Mouse (Mus musculus): ENCODE data around the gene Hist1h3f. TPM values are rescaled to one million over a fixed set of nuclear protein-coding genes. Genes with fewer than 3 reads are reported as not detected.
"Not testable (repeated sequence)": the region's sequence is repeated elsewhere in the genome, so short reads cannot be mapped to it uniquely, and the experiment has no call there.

Gene Hist1h3f
- polyA plus RNA-seq, 1 experiment from 2014 or later: 0.94 TPM

GRCm38 (mm10) chr13:23585442-23586098 is 41.7 kb downstream of the Hist1h3f start:
- H3K4me2 ChIP-seq (replicated peaks; ENCODE audit: low read depth, low read length): peak overlapping the region; percentile 69
- not testable (repeated sequence) for H3K36me3 ChIP-seq (ENCODE audit: control insufficient read depth, insufficient read depth, low read length); H3K9me3 ChIP-seq (ENCODE audit: control insufficient read depth, low read depth, low read length); H3K27me3 ChIP-seq (ENCODE audit: control insufficient read depth, insufficient read depth, low read length)
- WGBS: under 1% methylated on average over 29 of the region's 36 CpGs
- H3K27ac ChIP-seq (ENCODE audit: low read length): peak overlapping the region; percentile 96
- H3K4me1 ChIP-seq (ENCODE audit: control insufficient read depth, insufficient read depth, low read length): peaks cover 21% of the 10 kb centered on the region; the same call in 1 of the 2 replicates
- peak; percentile 87 for ATAC-seq (ENCODE audit: insufficient number of reproducible peaks, insufficient read depth, low FRiP score, low read depth)
- H3K4me3 ChIP-seq (ENCODE audit: low read depth, low read length): peak overlapping the region; percentile 38
- peak overlapping the region; percentile 60 for H3K9ac ChIP-seq (replicated peaks; ENCODE audit: low read depth, low read length)

- Histone ChIP-seq H3K9me3 (ENCODE audit: control insufficient read depth, low read depth, low read length) (no peaks in the 10 kb centered on the region), H3K4me2 (replicated peaks; ENCODE audit: low read depth, low read length) (peak overlapping the region; percentile 69), H3K36me3 (ENCODE audit: control insufficient read depth, insufficient read depth, low read length) (no peaks in the 10 kb centered on the region), H3K27me3 (ENCODE audit: control insufficient read depth, insufficient read depth, low read length) (no peaks in the 10 kb centered on the region), H3K27ac (ENCODE audit: low read length) (peak overlapping the region; percentile 98), H3K9ac (replicated peaks; ENCODE audit: low read depth, low read length) (peak overlapping the region; percentile 31; the same call in 1 of the 2 replicates), H3K4me1 (ENCODE audit: control insufficient read depth, insufficient read depth, low read length) (peaks cover 18% of the 10 kb centered on the region; the same call in 1 of the 2 replicates), H3K4me3 (ENCODE audit: low read depth, low read length) (peak overlapping the region; percentile 38)
- no peak for ATAC-seq (ENCODE audit: insufficient number of reproducible peaks, insufficient read depth, low FRiP score, low read depth)
- under 1% methylated on average over 21 of the region's 22 CpGs for WGBS
Observed at GRCm38 (mm10) chr13:23586099-23586939, 42.5 kb downstream of the Hist1h3f start.

DNA sequence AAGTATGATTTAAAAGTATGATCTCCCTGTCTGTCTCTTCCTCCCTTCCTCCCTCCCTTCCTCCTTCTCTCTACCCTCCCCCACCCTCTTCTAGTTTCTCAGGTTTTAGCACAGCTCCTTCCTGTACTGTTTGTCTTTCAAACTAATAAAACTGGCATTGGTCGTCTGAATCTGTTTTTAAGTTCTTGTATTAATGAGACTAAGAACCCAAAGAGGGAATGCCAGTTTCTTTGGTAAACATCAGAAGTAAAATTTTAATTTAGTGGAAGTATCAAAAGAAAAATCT is 43.0 kb downstream of the Hist1h3f start:
- Histone ChIP-seq H3K9ac (replicated peaks; ENCODE audit: low read depth, low read length) (peak overlapping the region; percentile 31; the same call in 1 of the 2 replicates), H3K9me3 (ENCODE audit: control insufficient read depth, low read depth, low read length) (no peaks in the 10 kb centered on the region), H3K4me2 (replicated peaks; ENCODE audit: low read depth, low read length) (peak overlapping the region; percentile 69), H3K4me3 (ENCODE audit: low read depth, low read length) (peak overlapping the region; percentile 38), H3K36me3 (ENCODE audit: control insufficient read depth, insufficient read depth, low read length) (no peaks in the 10 kb centered on the region), H3K4me1 (ENCODE audit: control insufficient read depth, insufficient read depth, low read length) (peaks cover 18% of the 10 kb centered on the region; the same call in 1 of the 2 replicates), H3K27me3 (ENCODE audit: control insufficient read depth, insufficient read depth, low read length) (no peaks in the 10 kb centered on the region), H3K27ac (ENCODE audit: low read length) (peak overlapping the region; percentile 98)
- no peak for ATAC-seq (ENCODE audit: insufficient number of reproducible peaks, insufficient read depth, low FRiP score, low read depth)
- 4% methylated on average over 1 of the region's 1 CpGs for WGBS

- Histone ChIP-seq H3K36me3 (ENCODE audit: control insufficient read depth, insufficient read depth, low read length) (no peaks in the 10 kb centered on the region), H3K4me2 (replicated peaks; ENCODE audit: low read depth, low read length) (no peak overlapping the region), H3K27ac (ENCODE audit: low read length) (no peak overlapping the region), H3K9ac (replicated peaks; ENCODE audit: low read depth, low read length) (no peak overlapping the region), H3K9me3 (ENCODE audit: control insufficient read depth, low read depth, low read length) (no peaks in the 10 kb centered on the region), H3K27me3 (ENCODE audit: control insufficient read depth, insufficient read depth, low read length) (no peaks in the 10 kb centered on the region), H3K4me3 (ENCODE audit: low read depth, low read length) (no peak overlapping the region), H3K4me1 (ENCODE audit: control insufficient read depth, insufficient read depth, low read length) (no peaks in the 10 kb centered on the region)
- ATAC-seq (ENCODE audit: insufficient number of reproducible peaks, insufficient read depth, low FRiP score, low read depth): no peak
- 92% methylated on average over 7 of the region's 7 CpGs for WGBS
Observed at GRCm38 (mm10) chr13:23591206-23591605, 47.4 kb downstream of the Hist1h3f start.

- 85% methylated on average over 7 of the region's 7 CpGs for WGBS
- not testable (repeated sequence) for H3K27ac ChIP-seq (ENCODE audit: low read length); H3K36me3 ChIP-seq (ENCODE audit: control insufficient read depth, insufficient read depth, low read length)
Observed at GRCm38 (mm10) chr13:23591886-23592285, 48.0 kb downstream of the Hist1h3f start.

GRCm38 (mm10) chr13:23592614-23593013 is 48.8 kb downstream of the Hist1h3f start:
- 82% methylated on average over 7 of the region's 7 CpGs for WGBS
- ATAC-seq (ENCODE audit: insufficient number of reproducible peaks, insufficient read depth, low FRiP score, low read depth): no peak
- Histone ChIP-seq H3K9me3 (ENCODE audit: control insufficient read depth, low read depth, low read length) (no peaks in the 10 kb centered on the region), H3K4me2 (replicated peaks; ENCODE audit: low read depth, low read length) (no peak overlapping the region), H3K4me1 (ENCODE audit: control insufficient read depth, insufficient read depth, low read length) (no peaks in the 10 kb centered on the region), H3K27me3 (ENCODE audit: control insufficient read depth, insufficient read depth, low read length) (no peaks in the 10 kb centered on the region), H3K9ac (replicated peaks; ENCODE audit: low read depth, low read length) (no peak overlapping the region), H3K36me3 (ENCODE audit: control insufficient read depth, insufficient read depth, low read length) (no peaks in the 10 kb centered on the region), H3K4me3 (ENCODE audit: low read depth, low read length) (no peak overlapping the region), H3K27ac (ENCODE audit: low read length) (no peak overlapping the region; the same call in 1 of the 2 replicates)

More at GRCm38 (mm10) chr13:23591886-23592285, 48.0 kb downstream of the Hist1h3f start:
- not testable (repeated sequence) for H3K27me3 ChIP-seq (ENCODE audit: control insufficient read depth, insufficient read depth, low read length); ATAC-seq (ENCODE audit: insufficient number of reproducible peaks, insufficient read depth, low FRiP score, low read depth); H3K4me2 ChIP-seq (replicated peaks; ENCODE audit: low read depth, low read length); H3K9ac ChIP-seq (replicated peaks; ENCODE audit: low read depth, low read length); H3K4me3 ChIP-seq (ENCODE audit: low read depth, low read length); H3K9me3 ChIP-seq (ENCODE audit: control insufficient read depth, low read depth, low read length); H3K4me1 ChIP-seq (ENCODE audit: control insufficient read depth, insufficient read depth, low read length)

GRCm38 (mm10) chr13:23593051-23593770 is 49.4 kb downstream of the Hist1h3f start:
- Histone ChIP-seq H3K4me1 (ENCODE audit: control insufficient read depth, insufficient read depth, low read length) (no peaks in the 10 kb centered on the region), H3K9ac (replicated peaks; ENCODE audit: low read depth, low read length) (no peak overlapping the region), H3K27me3 (ENCODE audit: control insufficient read depth, insufficient read depth, low read length) (no peaks in the 10 kb centered on the region), H3K27ac (ENCODE audit: low read length) (peak overlapping the region; percentile 41; the same call in 1 of the 2 replicates), H3K4me3 (ENCODE audit: low read depth, low read length) (no peak overlapping the region), H3K9me3 (ENCODE audit: control insufficient read depth, low read depth, low read length) (no peaks in the 10 kb centered on the region), H3K4me2 (replicated peaks; ENCODE audit: low read depth, low read length) (no peak overlapping the region), H3K36me3 (ENCODE audit: control insufficient read depth, insufficient read depth, low read length) (no peaks in the 10 kb centered on the region)
- ATAC-seq (ENCODE audit: insufficient number of reproducible peaks, insufficient read depth, low FRiP score, low read depth): no peak
- 61% methylated on average over 5 of the region's 5 CpGs for WGBS

Data from stomach, embryonic 14.5 days (tissue).